Mouse (Mus musculus): ENCODE measurements around the gene Serinc5. TPM values are rescaled to one million over a fixed set of nuclear protein-coding genes. Genes with fewer than 3 reads are reported as not detected.
A peak's percentile ranks its signal among the peaks of the same experiment; 100 is the strongest.

Serinc5 gene
- total RNA-seq, 2 experiments from 2014 or later, result 2.1 to 2.9 TPM

GRCm38 (mm10) chr13:92739858-92740257 is 129.0 kb downstream of the Serinc5 start:
- no peak for DNase-seq (ENCODE audit: low spot score)

GRCm38 (mm10) chr13:92740671-92741270 is 129.9 kb downstream of the Serinc5 start:
- DNase-seq (ENCODE audit: low spot score), result peak; percentile 46

- DNase-seq (ENCODE audit: low spot score), result no peak
Observed at GRCm38 (mm10) chr13:92742886-92743285, 132.0 kb downstream of the Serinc5 start.

GRCm38 (mm10) chr13:92743337-92743736 is 132.4 kb downstream of the Serinc5 start:
- no peak for DNase-seq (ENCODE audit: low spot score)

- peak; percentile 82 for DNase-seq (ENCODE audit: low spot score)
Observed at GRCm38 (mm10) chr13:92750976-92751518, 140.2 kb downstream of the Serinc5 start.

GRCm38 (mm10) chr13:92751726-92752565 is 141.1 kb downstream of the Serinc5 start:
- DNase-seq (ENCODE audit: low spot score), result peak; percentile 93

GRCm38 (mm10) chr13:92753676-92754075 is 142.8 kb downstream of the Serinc5 start:
- no peak for DNase-seq (ENCODE audit: low spot score)

GRCm38 (mm10) chr13:92755036-92755435 is 144.1 kb downstream of the Serinc5 start:
- peak; percentile 48 for DNase-seq (ENCODE audit: low spot score)

- DNase-seq (ENCODE audit: low spot score), result no peak
Observed at GRCm38 (mm10) chr13:92757972-92758585, 147.2 kb downstream of the Serinc5 start.

GRCm38 (mm10) chr13:92759096-92759495 is 148.2 kb downstream of the Serinc5 start:
- no peak for DNase-seq (ENCODE audit: low spot score)

GRCm38 (mm10) chr13:92760519-92760918 is 149.6 kb downstream of the Serinc5 start:
- DNase-seq (ENCODE audit: low spot score), result no peak

Other genes with a start within 250 kb of the Serinc5 start
- not detected for gene Ankrd34b, start 185.2 kb upstream of the Serinc5 start, total RNA-seq (2021)
- 1 to 10 TPM; 1.8 to 2.5 TPM for gene Fam151b, start 127.1 kb upstream of the Serinc5 start, total RNA-seq (2021)
- gene Zfyve16, start 80.2 kb upstream of the Serinc5 start, total RNA-seq (2021), result 1 to 10 TPM; 6.3 to 8.0 TPM
- gene Spz1, start 34.9 kb upstream of the Serinc5 start, total RNA-seq (2021), result not detected
- gene Thbs4, start 183.7 kb downstream of the Serinc5 start, total RNA-seq (2021), result 10 to 100 TPM; 50.4 to 96.5 TPM
- 1 to 10 TPM; 4.0 to 4.1 TPM for gene Mtx3, start 233.7 kb downstream of the Serinc5 start, total RNA-seq (2021)

All from gastrocnemius, adult 18-20 months (tissue).